Mouse (Mus musculus): ENCODE results near the gene Nsg1. TPM values are rescaled to one million over a fixed set of nuclear protein-coding genes. Genes with fewer than 3 reads are reported as not detected.
A peak's percentile ranks its signal among the peaks of the same experiment; 100 is the strongest.

Nsg1 gene
- polyA plus RNA-seq, 1 experiment, result 11.6 TPM

- WGBS, result 99% methylated on average over 2 of the region's 2 CpGs
- peaks cover 2% of the 10 kb centered on the region; the same call in 1 of the 2 replicates for H3K4me1 ChIP-seq (ENCODE audit: control insufficient read depth, insufficient read depth, low read length)
- no peaks in the 10 kb centered on the region for H3K27me3 ChIP-seq (replicated peaks; ENCODE audit: control insufficient read depth, insufficient read depth, low read length)
- no peak overlapping the region for H3K4me3 ChIP-seq (ENCODE audit: insufficient read depth, low read depth, low read length)
- TF ChIP-seq POLR2A (IDR thresholded peaks at IDR 0.05; ENCODE audit: low read depth, low read length) (no peak), CTCF (conservative IDR thresholded peaks at IDR 0.05; ENCODE audit: insufficient read depth, insufficient read length, low read depth, low read length) (no peak)
- no peaks in the 10 kb centered on the region for H3K36me3 ChIP-seq (ENCODE audit: control insufficient read depth, insufficient read depth, low read length)
- no peak for DNase-seq
- no peak overlapping the region for H3K27ac ChIP-seq (ENCODE audit: insufficient read depth, low read depth, low read length)
Observed at GRCm38 (mm10) chr5:38094331-38094730, 65.4 kb downstream of the Nsg1 start.

- no peak for DNase-seq
- H3K27me3 ChIP-seq (replicated peaks; ENCODE audit: control insufficient read depth, insufficient read depth, low read length), result no peaks in the 10 kb centered on the region
- no peaks in the 10 kb centered on the region for H3K36me3 ChIP-seq (ENCODE audit: control insufficient read depth, insufficient read depth, low read length)
- no peak overlapping the region for H3K27ac ChIP-seq (ENCODE audit: insufficient read depth, low read depth, low read length)
- TF ChIP-seq CTCF (conservative IDR thresholded peaks at IDR 0.05; ENCODE audit: insufficient read depth, insufficient read length, low read depth, low read length) (no peak), POLR2A (IDR thresholded peaks at IDR 0.05; ENCODE audit: low read depth, low read length) (no peak)
- no peak overlapping the region for H3K4me3 ChIP-seq (ENCODE audit: insufficient read depth, low read depth, low read length)
- 55% methylated on average over 2 of the region's 2 CpGs for WGBS
- peaks cover 2% of the 10 kb centered on the region; the same call in 1 of the 2 replicates for H3K4me1 ChIP-seq (ENCODE audit: control insufficient read depth, insufficient read depth, low read length)
Observed at GRCm38 (mm10) chr5:38091966-38092304, 67.8 kb downstream of the Nsg1 start.

DNA sequence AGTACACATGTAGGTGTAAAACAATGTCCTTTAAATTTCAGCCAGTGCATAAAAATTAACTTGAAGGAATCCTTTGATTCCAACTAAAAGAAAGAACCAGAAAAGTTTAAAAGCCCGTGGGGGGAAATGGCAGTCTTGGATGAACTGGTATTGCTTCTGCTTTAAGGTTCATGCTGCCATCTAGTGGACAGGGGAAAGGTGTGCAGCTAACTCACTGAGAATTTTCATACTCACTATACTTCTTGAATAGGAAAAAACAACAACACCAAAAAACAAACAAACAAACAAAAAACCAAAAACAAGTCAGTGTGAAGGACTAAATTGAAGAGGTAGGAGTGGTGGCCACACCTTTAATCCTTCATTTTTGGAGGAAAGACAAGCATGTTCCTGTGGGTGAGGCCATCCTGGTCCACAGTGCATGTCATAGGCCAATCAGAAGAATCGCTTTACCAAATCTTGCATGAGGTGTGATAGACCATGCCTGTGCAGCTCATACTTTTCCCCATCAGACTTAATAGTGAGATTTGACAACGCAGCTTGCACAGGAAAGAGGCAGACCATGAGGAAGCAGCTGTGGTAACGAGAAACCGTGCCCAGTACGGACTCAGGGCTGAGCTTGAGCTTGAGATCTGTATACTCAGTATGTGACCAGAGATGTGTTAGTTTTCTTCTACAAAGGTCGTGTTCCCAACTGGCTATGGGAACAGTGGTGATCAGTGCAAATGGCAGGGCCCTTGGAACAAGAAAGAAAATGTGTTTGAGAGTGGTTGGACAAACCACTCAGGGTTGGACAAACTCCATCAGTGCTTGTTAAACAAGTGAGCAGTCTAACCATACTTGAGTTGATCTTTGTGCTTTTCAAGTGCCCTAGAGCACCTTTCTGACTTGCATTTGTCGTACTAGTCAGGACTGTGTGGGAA lies 68.4 kb downstream of the Nsg1 start:
- Histone ChIP-seq H3K4me3 (ENCODE audit: insufficient read depth, low read depth, low read length) (no peak overlapping the region), H3K27ac (ENCODE audit: insufficient read depth, low read depth, low read length) (no peak overlapping the region), H3K36me3 (ENCODE audit: control insufficient read depth, insufficient read depth, low read length) (no peaks in the 10 kb centered on the region), H3K27me3 (replicated peaks; ENCODE audit: control insufficient read depth, insufficient read depth, low read length) (no peaks in the 10 kb centered on the region), H3K4me1 (ENCODE audit: control insufficient read depth, insufficient read depth, low read length) (peaks cover 2% of the 10 kb centered on the region; the same call in 1 of the 2 replicates)
- peak; percentile 42 for TF ChIP-seq CTCF (conservative IDR thresholded peaks at IDR 0.05; ENCODE audit: insufficient read depth, insufficient read length, low read depth, low read length)
- no peak for TF ChIP-seq POLR2A (IDR thresholded peaks at IDR 0.05; ENCODE audit: low read depth, low read length)
- DNase-seq, result peak; percentile 72
- whole genome bisulfite sequencing, result 67% methylated on average over 8 of the region's 8 CpGs

DNA sequence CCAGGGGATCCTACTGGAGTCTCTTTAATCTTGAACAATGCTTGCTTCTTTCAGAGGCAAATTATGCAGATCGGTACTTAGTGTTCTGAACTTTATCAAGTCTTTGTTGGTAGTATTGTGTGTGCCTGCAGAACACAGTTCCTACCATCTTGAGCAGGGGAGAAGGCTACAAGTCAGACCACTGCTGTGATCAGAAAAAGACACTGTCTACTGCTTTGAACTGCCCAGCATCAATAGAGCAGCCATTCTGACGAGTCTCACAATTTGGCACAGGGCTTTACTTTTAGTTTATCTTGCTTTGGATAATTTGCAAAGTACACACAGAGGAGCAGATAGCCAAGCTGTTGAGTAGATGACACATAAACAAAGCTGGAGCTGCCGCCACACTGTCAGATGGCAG lies 69.1 kb downstream of the Nsg1 start:
- DNase-seq, result no peak
- TF ChIP-seq CTCF (conservative IDR thresholded peaks at IDR 0.05; ENCODE audit: insufficient read depth, insufficient read length, low read depth, low read length) (no peak), POLR2A (IDR thresholded peaks at IDR 0.05; ENCODE audit: low read depth, low read length) (no peak)

DNA sequence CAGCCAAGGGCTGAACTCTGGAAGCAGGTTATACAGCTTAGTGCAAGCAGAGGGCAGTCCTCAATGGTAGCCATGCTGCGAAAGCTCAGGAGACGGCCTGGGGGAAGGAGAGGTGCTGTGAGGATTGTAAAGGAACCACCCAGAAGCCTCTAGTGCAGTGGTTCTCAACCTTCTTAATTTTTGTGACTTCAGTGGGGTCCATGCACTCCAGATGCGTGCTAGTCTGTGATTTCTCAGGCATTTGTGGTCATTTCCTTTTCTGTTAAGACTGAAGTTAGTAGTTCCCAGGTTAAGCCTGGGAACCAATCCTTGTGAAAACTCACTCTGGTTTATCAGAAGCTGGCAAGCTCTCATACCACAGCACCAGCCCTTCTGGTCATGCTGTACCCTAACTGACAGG lies 69.6 kb downstream of the Nsg1 start:
- Histone ChIP-seq H3K4me3 (ENCODE audit: insufficient read depth, low read depth, low read length) (no peak overlapping the region), H3K36me3 (ENCODE audit: control insufficient read depth, insufficient read depth, low read length) (no peaks in the 10 kb centered on the region), H3K4me1 (ENCODE audit: control insufficient read depth, insufficient read depth, low read length) (peaks cover 2% of the 10 kb centered on the region; the same call in 1 of the 2 replicates), H3K27ac (ENCODE audit: insufficient read depth, low read depth, low read length) (no peak overlapping the region), H3K27me3 (replicated peaks; ENCODE audit: control insufficient read depth, insufficient read depth, low read length) (no peaks in the 10 kb centered on the region)
- TF ChIP-seq POLR2A (IDR thresholded peaks at IDR 0.05; ENCODE audit: low read depth, low read length), result no peak
- no peak for TF ChIP-seq CTCF (conservative IDR thresholded peaks at IDR 0.05; ENCODE audit: insufficient read depth, insufficient read length, low read depth, low read length)
- DNase-seq, result no peak
- 92% methylated on average over 3 of the region's 3 CpGs for WGBS

More for the DNA sequence above, 69.1 kb downstream of the Nsg1 start:
- no peak overlapping the region for H3K27ac ChIP-seq (ENCODE audit: insufficient read depth, low read depth, low read length)
- H3K4me3 ChIP-seq (ENCODE audit: insufficient read depth, low read depth, low read length), result no peak overlapping the region
- H3K36me3 ChIP-seq (ENCODE audit: control insufficient read depth, insufficient read depth, low read length), result no peaks in the 10 kb centered on the region
- peaks cover 2% of the 10 kb centered on the region; the same call in 1 of the 2 replicates for H3K4me1 ChIP-seq (ENCODE audit: control insufficient read depth, insufficient read depth, low read length)
- WGBS, result 83% methylated on average over 3 of the region's 3 CpGs
- no peaks in the 10 kb centered on the region for H3K27me3 ChIP-seq (replicated peaks; ENCODE audit: control insufficient read depth, insufficient read depth, low read length)

Other genes with a start within 250 kb of the Nsg1 start
- 25.7 and 32.2 TPM in 2 replicates for gene Stx18, start 121.2 kb downstream of the Nsg1 start, polyA plus RNA-seq (2012; rRNA removed)
- gene Zbtb49, start 60.5 kb upstream of the Nsg1 start, polyA plus RNA-seq (2012; rRNA removed), result 7.1 and 8.5 TPM in 2 replicates
- gene Lyar, start 60.6 kb upstream of the Nsg1 start, polyA plus RNA-seq (2012; rRNA removed), result 3.6 and 5.3 TPM in 2 replicates
- 33.3 and 40.6 TPM in 2 replicates for gene Tmem128, start 100.3 kb upstream of the Nsg1 start, polyA plus RNA-seq (2012; rRNA removed)
- 3.3 and 5.1 TPM in 2 replicates for gene Otop1, start 116.1 kb upstream of the Nsg1 start, polyA plus RNA-seq (2012; rRNA removed)
- not detected in 2 replicates for gene Drd5, start 159.5 kb upstream of the Nsg1 start, polyA plus RNA-seq (2012; rRNA removed)

All from kidney, adult 2 months (tissue).